Mouse (Mus musculus) intestine, embryonic 16.5 days (tissue): ENCODE measurements at regions not wholly inside any gene's neighbourhood (a gene's known extent, or its start where the extent isn't known, plus 50 kb on each side); places are given as distances from the start of the nearest gene placed in this dataset.

Source experiments
- ATAC-seq: fragments of 200-750 bp; cut with Nextera tagmentation; 2 replicates; pipeline ENCODE4 v1.8.0; 2017; ENCODE audit warnings: moderate TSS enrichment, moderate library complexity
- H3K27ac ChIP-seq: fragments of 300-500 bp; sonication (generic); 2 replicates; pipeline ENCODE4 v1.5.1; 2014; ENCODE audit warnings: mild to moderate bottlenecking, low read length
- H3K27me3 ChIP-seq: fragments of 300-500 bp; sonication (generic); replicated peaks from 2 replicates; pipeline ENCODE4 v1.6.1; 2014; ENCODE audit warnings: low read length, control low read depth, mixed read lengths; ENCODE audit not compliant: control insufficient read depth, insufficient read depth
- H3K36me3 ChIP-seq: fragments of 300-500 bp; sonication (generic); 2 replicates; pipeline ENCODE4 v1.6.1; 2014; ENCODE audit warnings: low read length, control low read depth; ENCODE audit not compliant: control insufficient read depth, insufficient read depth
- H3K4me1 ChIP-seq: fragments of 300-500 bp; sonication (generic); 2 replicates; pipeline ENCODE4 v1.6.1; 2014; ENCODE audit warnings: low read length, control low read depth, mixed read lengths; ENCODE audit not compliant: control insufficient read depth, insufficient read depth
- H3K4me2 ChIP-seq: fragments of 300-500 bp; sonication (generic); 2 replicates; pipeline ENCODE4 v1.6.1; 2014; ENCODE audit warnings: low read depth, low read length, control low read depth
- H3K4me3 ChIP-seq: fragments of 300-500 bp; sonication (generic); 2 replicates; pipeline ENCODE4 v1.5.1; 2014; ENCODE audit warnings: mild to moderate bottlenecking, low read length
- H3K9ac ChIP-seq: fragments of 300-500 bp; sonication (generic); 2 replicates; pipeline ENCODE4 v1.6.1; 2014; ENCODE audit warnings: low read depth, low read length
- H3K9me3 ChIP-seq: fragments of 300-500 bp; sonication (generic); 2 replicates; pipeline ENCODE4 v1.6.1; 2016; ENCODE audit warnings: low read length, control low read depth; ENCODE audit not compliant: control insufficient read depth
- WGBS: fragments of 180-500 bp; shearing (Covaris S2); extraction: QIAGEN DNeasy Blood & Tissue Kit; methylation state at CpG from one replicate; pipeline ENCODE4 v1.1.7; 2014; 5-methylcytosine and 5-hydroxymethylcytosine counted together

- no peak overlapping the region for H3K27ac ChIP-seq
- WGBS = 84% methylated on average over 15 of the region's 15 CpGs
Measured at GRCm38 (mm10) chr6:6801563-6802259, 61.4 kb upstream of the Dlx6 start.

More at GRCm38 (mm10) chr6:6801563-6802259, 61.4 kb upstream of the Dlx6 start:
- H3K36me3 ChIP-seq = no peaks in the 10 kb centered on the region
- no peak overlapping the region for H3K4me3 ChIP-seq
- H3K4me1 ChIP-seq = no peaks in the 10 kb centered on the region
- H3K9me3 ChIP-seq = no peaks in the 10 kb centered on the region
- H3K27me3 ChIP-seq = no peaks in the 10 kb centered on the region
- ATAC-seq = no peak
- H3K4me2 ChIP-seq = no peak overlapping the region
- H3K9ac ChIP-seq = no peak overlapping the region
